Mouse (Mus musculus) gonadal fat pad, adult 2 months (tissue): ENCODE data around the gene Upk3b. TPM values are rescaled to one million over a fixed set of nuclear protein-coding genes. Genes with fewer than 3 reads are reported as not detected.
A peak's percentile ranks its signal among the peaks of the same experiment; 100 is the strongest.

ENCODE experiments used
- DNase-seq: peaks from one replicate; pipeline ENCODE4 v3.0.0-alpha.2; 2012; ENCODE audit warnings: low read depth
- polyA plus RNA-seq: library from polyadenylated mRNA; depleted of rRNA; stranded (reverse); fragments of >200 nt; gene quantifications from 2 replicates; pipeline ENCODE4 v1.2.3, GENCODE M21; 2012; rRNA removed

Upk3b gene
- 29.6 and 32.1 TPM in 2 replicates for polyA plus RNA-seq

GRCm38 (mm10) chr5:136038258-136039214, at the start of gene Upk3b:
Gene Upk3b, plus strand, starts transcription at chr5:136038496.
- DNase-seq, result no peak

- no peak for DNase-seq
Observed at GRCm38 (mm10) chr5:135990601-135991000, 47.7 kb upstream of the Upk3b start.

DNA sequence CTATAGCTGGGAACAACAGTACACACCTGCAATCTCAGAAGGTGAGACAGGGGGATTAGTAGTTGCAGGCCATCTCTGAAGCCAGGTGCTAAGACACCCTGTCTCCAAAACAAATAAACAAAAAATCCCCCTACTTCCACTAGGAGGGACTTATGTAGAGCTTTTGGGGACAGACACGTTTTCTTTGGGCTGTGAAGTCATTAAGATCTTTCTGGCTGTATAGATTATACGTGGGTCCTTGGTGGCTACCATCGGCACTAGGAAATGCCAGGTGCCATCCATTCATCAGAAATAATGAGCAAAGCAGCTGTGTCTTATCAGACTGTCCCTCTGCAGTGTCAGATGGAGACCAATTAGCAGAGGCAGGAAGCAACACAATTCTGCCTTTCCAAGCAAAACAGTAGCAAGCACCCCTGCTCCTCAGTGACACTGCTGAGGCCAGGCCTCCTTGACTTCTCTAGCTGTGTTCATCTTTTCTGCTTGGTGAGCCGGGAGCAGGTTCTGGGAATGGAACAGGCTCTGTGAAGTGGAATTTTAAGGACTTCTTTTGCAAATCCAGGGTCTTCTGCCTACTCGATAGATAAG, 44.8 kb upstream of the Upk3b start:
- DNase-seq, result no peak

DNA sequence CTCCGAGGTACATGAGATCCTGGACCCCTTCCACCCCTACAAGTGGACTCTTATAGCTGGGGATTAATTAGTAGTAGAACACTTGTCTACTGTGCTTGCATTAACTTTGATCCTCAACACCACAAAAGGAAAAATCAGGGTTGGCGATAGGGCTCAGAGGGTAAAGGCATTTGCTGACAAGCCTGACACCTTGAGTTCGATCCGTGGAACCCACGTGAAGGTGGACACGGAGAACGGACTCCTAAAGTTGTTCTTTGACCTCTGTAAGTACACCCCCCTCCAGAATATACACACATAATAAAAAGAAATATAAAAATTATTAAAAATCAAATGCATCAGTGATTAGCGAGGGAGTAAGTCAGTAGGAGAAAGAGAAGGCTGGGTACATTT, 44.0 kb upstream of the Upk3b start:
- no peak for DNase-seq

DNA sequence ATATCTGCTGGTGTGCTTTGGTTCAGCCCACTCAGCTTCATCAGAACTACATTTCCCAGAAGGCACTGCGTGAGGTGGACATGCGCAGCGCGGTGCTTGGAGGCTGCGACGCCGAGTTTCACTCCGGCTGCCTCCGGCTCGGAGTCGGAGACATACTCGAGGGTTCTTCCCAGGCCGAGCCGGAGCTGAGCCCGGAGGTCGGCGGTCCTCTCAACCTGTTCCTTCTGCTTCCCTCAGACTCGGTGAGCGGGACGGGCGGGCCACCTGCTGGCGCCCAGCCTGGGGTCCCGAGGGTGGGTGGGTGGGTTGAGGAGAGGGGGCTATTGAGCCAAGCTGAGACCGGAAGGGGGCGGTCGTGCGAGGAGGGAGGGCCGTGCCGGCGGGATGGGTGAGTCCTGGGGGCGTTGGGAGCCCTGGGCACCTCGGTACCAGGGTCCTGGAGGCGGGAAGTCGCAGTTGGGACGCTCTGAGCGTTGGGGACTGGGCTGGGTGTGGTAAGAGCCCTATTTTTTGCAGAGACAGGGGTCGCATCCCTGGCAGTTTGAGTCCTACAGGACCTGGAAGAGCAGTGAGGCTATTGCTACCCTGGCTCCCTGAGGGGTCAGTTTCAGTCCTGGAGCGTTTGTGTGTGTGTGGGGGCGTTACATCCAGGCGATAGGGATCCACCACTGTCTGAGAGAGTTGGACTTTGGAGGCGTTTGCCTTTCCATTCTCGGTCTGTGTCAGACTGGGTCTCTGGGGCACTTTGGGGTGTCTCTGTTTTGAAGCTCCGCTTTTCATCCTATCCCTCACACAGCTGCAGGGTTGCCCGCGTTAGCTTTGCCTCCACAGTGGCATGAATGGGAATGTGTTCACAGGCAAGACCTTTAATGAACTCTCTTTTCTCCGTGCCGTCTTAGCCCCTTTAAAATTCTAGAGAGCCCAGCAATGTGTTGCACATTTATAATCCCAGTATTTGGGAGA, 43.3 kb upstream of the Upk3b start, which contains the start of gene Dtx2:
Dtx2 (plus strand) TSS at position 76 of the 963 bp plus-strand sequence.
- no peak for DNase-seq

GRCm38 (mm10) chr5:135996162-135996561, 42.1 kb upstream of the Upk3b start:
- DNase-seq, result peak; percentile 83

DNA sequence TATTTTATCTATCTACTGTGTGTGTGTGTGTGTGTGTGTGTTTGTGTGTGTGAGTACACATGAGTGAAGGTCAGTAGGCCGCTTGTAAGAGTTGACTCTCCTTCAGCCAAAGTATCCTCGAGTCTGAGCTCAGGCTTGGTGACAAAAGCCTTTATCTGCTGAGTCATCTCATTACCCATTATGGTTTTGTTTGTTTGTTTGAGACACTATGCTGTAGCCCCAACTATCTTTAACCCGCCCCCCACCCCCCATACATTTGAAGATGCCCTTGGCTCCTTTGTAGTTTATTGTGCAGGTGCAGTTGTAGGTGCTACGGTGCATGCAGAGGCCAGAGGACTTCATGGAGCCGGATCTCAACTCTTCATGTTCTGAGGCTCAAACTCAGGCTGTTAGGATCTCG, 37.1 kb upstream of the Upk3b start:
- no peak for DNase-seq

DNA sequence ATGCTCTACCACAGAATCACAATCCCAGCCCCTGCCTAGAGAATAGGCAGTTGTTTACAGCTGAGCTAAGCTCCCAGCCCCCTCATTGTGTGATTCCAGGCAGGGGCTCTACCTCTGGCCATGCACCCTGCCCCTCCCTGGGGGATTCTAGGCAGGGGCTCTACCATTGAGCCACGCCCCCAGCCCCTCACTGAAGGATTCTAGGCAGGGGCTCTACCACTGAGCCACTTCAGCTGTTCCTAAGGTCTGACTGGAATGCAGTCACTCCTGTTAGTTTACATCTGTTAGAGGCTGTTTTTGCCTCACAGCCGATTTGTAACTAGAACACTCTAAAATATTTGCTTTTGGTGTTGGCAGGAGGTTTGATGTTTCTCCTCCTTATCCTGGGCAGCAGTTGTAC, 36.0 kb upstream of the Upk3b start:
- no peak for DNase-seq

GRCm38 (mm10) chr5:136002751-136003151, 35.5 kb upstream of the Upk3b start:
- no peak for DNase-seq

DNA sequence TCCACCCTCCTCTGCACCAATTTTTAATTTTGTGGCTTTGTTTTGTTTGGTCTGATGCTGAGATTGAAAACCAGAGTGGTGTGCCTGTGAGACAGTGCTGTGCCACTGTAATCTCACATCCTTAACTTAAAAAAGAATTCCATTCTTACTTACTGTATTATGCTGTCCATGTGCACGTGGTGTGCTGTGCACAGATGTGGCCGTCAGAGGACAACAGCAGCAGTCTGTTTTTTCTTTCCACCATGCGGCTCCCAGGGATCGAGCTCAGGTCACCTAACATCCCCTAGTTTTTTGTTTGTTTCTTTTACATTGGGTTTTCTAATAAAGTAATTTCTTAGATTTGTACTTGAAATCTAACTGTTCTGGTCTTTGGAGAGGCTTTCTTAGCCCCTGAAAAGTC, 33.8 kb upstream of the Upk3b start:
- DNase-seq, result no peak

DNA sequence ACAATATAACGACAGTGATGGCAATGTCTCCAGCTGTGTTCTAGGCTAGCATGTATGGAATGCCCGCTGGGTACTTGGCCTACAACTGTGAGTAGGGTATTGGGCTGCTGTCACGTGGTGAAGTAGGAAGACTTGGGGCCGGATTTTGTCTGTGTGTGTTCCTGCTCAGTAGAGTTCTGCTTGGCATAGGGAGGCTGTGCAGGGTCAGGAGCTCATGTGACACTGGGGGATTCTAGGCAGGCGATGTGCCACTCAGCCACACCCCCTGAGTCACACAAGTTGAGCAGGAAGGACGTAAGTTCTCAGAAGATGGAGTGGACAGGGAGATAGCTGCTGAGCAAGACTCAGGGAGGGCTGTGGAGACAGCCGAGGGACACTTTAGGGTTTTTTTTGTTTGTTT, 30.6 kb upstream of the Upk3b start:
- no peak for DNase-seq

- no peak for DNase-seq
Observed at GRCm38 (mm10) chr5:136014877-136015276, 23.4 kb upstream of the Upk3b start.

GRCm38 (mm10) chr5:136015586-136015985, 22.7 kb upstream of the Upk3b start:
- no peak for DNase-seq

GRCm38 (mm10) chr5:136016014-136016876, 22.1 kb upstream of the Upk3b start:
- no peak for DNase-seq

GRCm38 (mm10) chr5:136017262-136017661, 21.0 kb upstream of the Upk3b start:
- DNase-seq, result no peak

DNA sequence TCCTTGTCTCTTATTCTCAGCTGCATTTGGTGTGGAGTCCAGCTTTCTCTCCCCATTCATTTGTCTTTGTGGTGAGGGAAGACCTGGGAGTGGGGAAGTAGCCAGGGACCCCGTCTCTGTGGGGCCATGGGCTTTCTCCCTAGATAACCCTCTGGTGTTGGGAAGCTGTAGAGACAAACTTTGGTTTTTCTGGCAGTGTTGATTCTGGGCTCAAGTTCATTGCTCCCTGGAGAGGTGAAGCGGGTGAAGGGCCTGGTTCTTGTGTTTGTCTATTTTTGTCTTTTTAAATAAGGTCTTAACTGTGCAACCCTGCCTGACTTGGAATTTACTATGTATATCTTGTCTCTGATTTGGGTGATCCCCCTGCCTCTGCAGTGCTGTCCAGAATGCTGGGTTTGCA, 19.6 kb upstream of the Upk3b start:
- no peak for DNase-seq

DNA sequence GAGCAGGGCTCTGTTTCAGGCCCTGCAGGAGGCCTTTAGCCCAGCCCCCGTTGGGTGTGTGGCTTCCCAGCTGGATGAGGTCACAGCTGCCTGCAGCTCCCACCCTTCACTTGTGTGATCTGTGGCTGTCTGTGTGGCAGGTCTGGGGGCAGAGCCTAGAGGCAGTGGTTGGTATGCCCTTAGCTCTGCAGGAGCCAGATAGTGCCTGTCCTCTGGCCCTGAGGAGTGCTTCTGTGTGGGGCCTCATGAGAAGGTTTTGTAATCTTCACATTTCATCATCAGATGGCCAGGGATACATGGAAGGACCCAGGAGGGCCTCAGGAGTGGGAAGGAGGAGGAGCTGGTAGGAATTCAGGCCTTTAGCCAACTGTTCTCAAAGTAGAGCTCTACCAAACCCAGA, 18.4 kb upstream of the Upk3b start:
- no peak for DNase-seq

GRCm38 (mm10) chr5:136025712-136026111, 12.6 kb upstream of the Upk3b start:
- no peak for DNase-seq

GRCm38 (mm10) chr5:136026859-136027258, 11.4 kb upstream of the Upk3b start:
- no peak for DNase-seq

- DNase-seq, result no peak
Observed at GRCm38 (mm10) chr5:136027612-136028311, 10.5 kb upstream of the Upk3b start.
